Mouse (Mus musculus): ENCODE measurements at regions not wholly inside any gene's neighbourhood (a gene's known extent, or its start where the extent isn't known, plus 50 kb on each side); places are given as distances from the start of the nearest gene placed in this dataset.

DNA sequence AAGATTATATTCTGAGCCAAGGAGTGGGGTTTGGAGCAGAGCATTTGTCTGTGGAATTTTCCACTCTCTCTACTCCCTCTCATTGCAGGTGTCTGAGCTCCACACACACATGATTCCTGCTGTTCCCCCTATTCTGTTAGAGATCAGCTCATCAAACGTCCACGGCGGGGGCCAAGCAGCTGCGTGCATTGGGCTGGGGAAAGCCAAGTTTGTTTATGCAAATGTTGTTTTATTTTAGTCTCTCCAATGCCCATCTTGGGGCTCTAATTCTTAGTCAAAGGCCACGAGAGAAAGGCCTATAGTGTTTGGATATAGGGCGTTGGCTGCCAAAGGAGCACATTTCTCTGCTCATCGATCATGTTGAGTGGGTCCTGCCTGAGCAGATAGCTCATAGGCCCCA, 234.6 kb downstream of the Eipr1 start:
- H3K27ac ChIP-seq (ENCODE audit: control insufficient read depth, low read depth, low read length) = no peak overlapping the region
- no peaks in the 10 kb centered on the region for H3K27me3 ChIP-seq (ENCODE audit: control insufficient read depth in 1 of 2, insufficient read depth in 2 of 2, low read length in 2 of 2)
- H3K9me3 ChIP-seq (replicated peaks; ENCODE audit: insufficient read depth, low read length) = no peaks in the 10 kb centered on the region
- no peaks in the 10 kb centered on the region for H3K79me2 ChIP-seq (ENCODE audit: control insufficient read depth, insufficient read depth, low read length, poor library complexity)
- no peak overlapping the region for H3K9ac ChIP-seq (ENCODE audit: control insufficient read depth, low read depth, low read length, poor library complexity, severe bottlenecking)
- no peak overlapping the region for H3K4me3 ChIP-seq (ENCODE audit: control insufficient read depth in 1 of 2, insufficient read depth in 1 of 2, low read depth in 2 of 2, low read length in 2 of 2)
- H3K4me1 ChIP-seq (ENCODE audit: control insufficient read depth in 1 of 2, insufficient read depth in 2 of 2, low read length in 2 of 2) = no peaks in the 10 kb centered on the region
- DNase-seq (ENCODE audit: low read depth, low spot score) = no peak
- TF ChIP-seq POLR2A (IDR thresholded peaks at IDR 0.05; ENCODE audit: control insufficient read depth in 1 of 2, insufficient read depth in 1 of 2, low read depth in 1 of 2, low read length in 2 of 2, poor library complexity in 1 of 2) (no peak), HCFC1 (IDR thresholded peaks at IDR 0.05; ENCODE audit: low read depth, low read length) (no peak), CTCF (IDR thresholded peaks at IDR 0.05 in 2 of 3, conservative IDR thresholded peaks at IDR 0.05 in 1 of 3; ENCODE audit: control insufficient read depth in 1 of 3, insufficient read depth in 1 of 3, low read depth in 2 of 3, low read length in 3 of 3, poor library complexity in 1 of 3, severe bottlenecking in 1 of 3) (no peak), CHD2 (IDR thresholded peaks at IDR 0.05; ENCODE audit: low read length) (no peak), NELFE (IDR thresholded peaks at IDR 0.05; ENCODE audit: low read depth, low read length) (no peak), POLR2AphosphoS5 (IDR thresholded peaks at IDR 0.05; ENCODE audit: borderline replicate concordance, low read depth, low read length) (no peak), GATA1 (IDR thresholded peaks at IDR 0.05; ENCODE audit: low read depth, low read length) (no peak), ZC3H11A (IDR thresholded peaks at IDR 0.05; ENCODE audit: low read depth, low read length) (no peak), E2F4 (IDR thresholded peaks at IDR 0.05; ENCODE audit: borderline replicate concordance, low read depth, low read length) (no peak), MAZ (IDR thresholded peaks at IDR 0.05; ENCODE audit: low read depth, low read length) (no peak), EP300 (IDR thresholded peaks at IDR 0.05; ENCODE audit: low read depth in 1 of 2, low read length in 2 of 2) (no peak), MXI1 (IDR thresholded peaks at IDR 0.05; ENCODE audit: low read depth, low read length) (no peak), MAFK (IDR thresholded peaks at IDR 0.05; ENCODE audit: borderline replicate concordance, low read depth, low read length) (no peak), TCF12 (IDR thresholded peaks at IDR 0.05; ENCODE audit: low read depth, low read length) (no peak)
- no peaks in the 10 kb centered on the region for H3K36me3 ChIP-seq (ENCODE audit: control insufficient read depth in 1 of 2, insufficient read depth in 2 of 2, low read length in 2 of 2)

DNA sequence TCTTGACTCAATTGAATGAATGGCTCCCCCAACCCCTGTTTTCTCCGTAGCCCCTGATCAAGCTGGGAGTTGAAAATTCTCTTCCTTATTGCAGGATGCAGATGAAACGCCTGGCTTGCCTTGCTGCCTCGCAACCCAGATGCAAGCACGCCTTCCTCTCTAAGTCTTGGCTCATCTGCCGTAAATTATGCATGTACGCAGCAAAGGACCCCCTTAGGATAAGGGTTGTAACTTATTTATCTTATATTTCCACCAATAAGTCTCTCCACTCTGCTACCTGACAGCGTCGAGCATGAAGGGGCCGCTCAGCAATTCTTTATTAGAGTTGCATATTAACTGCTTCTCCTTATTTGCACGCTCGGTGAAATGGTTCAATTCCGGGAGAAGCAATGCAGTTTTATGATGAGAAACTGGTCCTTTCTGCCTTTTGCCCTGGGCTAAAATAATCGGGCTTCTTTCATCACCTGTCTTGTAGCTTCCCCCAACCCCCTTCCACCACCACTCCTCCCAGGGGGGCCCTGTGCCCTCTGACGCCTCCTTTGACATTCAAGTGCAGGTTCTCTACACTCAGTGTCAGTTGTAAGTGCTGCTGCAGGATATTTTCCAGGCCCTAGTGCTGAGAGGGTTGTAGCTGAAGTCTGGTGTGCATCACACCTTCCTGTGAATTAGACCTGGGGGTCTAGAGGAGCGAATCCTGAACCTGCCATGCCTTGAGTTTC, 246.0 kb downstream of the Eipr1 start:
- Histone ChIP-seq H3K4me3 (ENCODE audit: control insufficient read depth in 1 of 2, insufficient read depth in 1 of 2, low read depth in 2 of 2, low read length in 2 of 2) (no peak overlapping the region), H3K9ac (ENCODE audit: control insufficient read depth, low read depth, low read length, poor library complexity, severe bottlenecking) (no peak overlapping the region), H3K36me3 (ENCODE audit: control insufficient read depth in 1 of 2, insufficient read depth in 2 of 2, low read length in 2 of 2) (no peaks in the 10 kb centered on the region), H3K4me1 (ENCODE audit: control insufficient read depth in 1 of 2, insufficient read depth in 2 of 2, low read length in 2 of 2) (no peaks in the 10 kb centered on the region), H3K9me3 (replicated peaks; ENCODE audit: insufficient read depth, low read length) (no peaks in the 10 kb centered on the region), H3K27ac (ENCODE audit: control insufficient read depth, low read depth, low read length) (no peak overlapping the region), H3K27me3 (ENCODE audit: control insufficient read depth in 1 of 2, insufficient read depth in 2 of 2, low read length in 2 of 2) (no peaks in the 10 kb centered on the region), H3K79me2 (ENCODE audit: control insufficient read depth, insufficient read depth, low read length, poor library complexity) (no peaks in the 10 kb centered on the region)
- TF ChIP-seq BHLHE40 (IDR thresholded peaks at IDR 0.05; ENCODE audit: borderline replicate concordance, low read depth, low read length) = no peak
- TF ChIP-seq SIN3A (IDR thresholded peaks at IDR 0.05; ENCODE audit: low read length) = no peak
- no peak for TF ChIP-seq TCF12 (IDR thresholded peaks at IDR 0.05; ENCODE audit: low read depth, low read length)
- TF ChIP-seq MAFK (IDR thresholded peaks at IDR 0.05; ENCODE audit: borderline replicate concordance, low read depth, low read length) = no peak
- no peak for TF ChIP-seq MYB (IDR thresholded peaks at IDR 0.05; ENCODE audit: low read depth, low read length)
- TF ChIP-seq RCOR1 (IDR thresholded peaks at IDR 0.05; ENCODE audit: low read depth, low read length) = no peak
- no peak for DNase-seq (ENCODE audit: low read depth, low spot score)

Data from MEL (cell line).